In genomic region chr5:114323791-114324507, GRCm38 (mm10) we compare ENCODE assay signal across 8 mouse cellular contexts. TPM values are rescaled to one million over a fixed set of nuclear protein-coding genes. Genes with fewer than 3 reads are reported as not detected.
DNase-seq lines count a peak whose midpoint lies in the region; ATAC-seq and TF ChIP-seq lines count a peak whose summit lies in the region.

No protein-coding gene starts in this region.

- no peak overlapping the region for H3K4me3 ChIP-seq in layer of hippocampus, adult 2 months
- no peak overlapping the region for H3K4me3 ChIP-seq in embryonic fibroblast, embryonic 13.5 days (ENCODE audit: insufficient read depth, low read length)
- no peak overlapping the region for H3K4me3 ChIP-seq in hindbrain, postnatal 0 days (ENCODE audit: low read length)
- no peak overlapping the region for H3K4me3 ChIP-seq in liver, embryonic 15.5 days (replicated peaks)

- H3K36me3 ChIP-seq in hindbrain, postnatal 0 days (ENCODE audit: insufficient read depth, low read length): no peaks in the 10 kb centered on the region
- no peaks in the 10 kb centered on the region for H3K36me3 ChIP-seq in liver, embryonic 15.5 days (replicated peaks)

- H3K9me3 ChIP-seq in hindbrain, postnatal 0 days (ENCODE audit: low read length): no peaks in the 10 kb centered on the region
- H3K9me3 ChIP-seq in liver, embryonic 15.5 days (replicated peaks): no peaks in the 10 kb centered on the region

- no peak overlapping the region for H3K9ac ChIP-seq in hindbrain, postnatal 0 days (replicated peaks; ENCODE audit: low read length)
- no peak overlapping the region for H3K9ac ChIP-seq in liver, embryonic 15.5 days

- no peaks in the 10 kb centered on the region for H3K27me3 ChIP-seq in hindbrain, postnatal 0 days (ENCODE audit: insufficient read depth, low read length)
- peaks cover 6% of the 10 kb centered on the region; the same call in 1 of the 2 replicates for H3K27me3 ChIP-seq in liver, embryonic 15.5 days

- no peaks in the 10 kb centered on the region for H3K4me1 ChIP-seq in embryonic fibroblast, embryonic 13.5 days (ENCODE audit: control insufficient read depth, insufficient read depth, low read length)
- H3K4me1 ChIP-seq in hindbrain, postnatal 0 days (ENCODE audit: insufficient read depth, low read length): no peaks in the 10 kb centered on the region
- no peaks in the 10 kb centered on the region for H3K4me1 ChIP-seq in liver, embryonic 15.5 days (replicated peaks)

- 19% methylated on average over 16 of the region's 16 CpGs for WGBS in hindbrain, postnatal 0 days
- WGBS in liver, embryonic 15.5 days (ENCODE audit: insufficient replicate concordance): 17% methylated on average over 16 of the region's 16 CpGs

- peak overlapping the region; percentile 24 for H3K4me2 ChIP-seq in hindbrain, postnatal 0 days (ENCODE audit: low read depth, low read length)
- 0 out of 2 replicates have a peak overlapping the region, but pooled peaks have one; percentile 1 for H3K4me2 ChIP-seq in liver, embryonic 15.5 days

- peak; percentile 72 for TF ChIP-seq CTCF in layer of hippocampus, adult 2 months (conservative IDR thresholded peaks at IDR 0.05)
- TF ChIP-seq CTCF in embryonic fibroblast, embryonic 13.5 days (IDR thresholded peaks at IDR 0.05; ENCODE audit: borderline replicate concordance, insufficient read depth, low read length): peak; percentile 11; the same call in 1 of the 2 replicates
- TF ChIP-seq CTCF in hindbrain, postnatal 0 days (IDR thresholded peaks at IDR 0.05; ENCODE audit: low read depth): peak; percentile 72

- ATAC-seq in hindbrain, postnatal 0 days: no peak
- no peak for ATAC-seq in liver, embryonic 15.5 days (ENCODE audit: insufficient read depth)

- no peak for TF ChIP-seq POLR2A in embryonic fibroblast, embryonic 13.5 days (IDR thresholded peaks at IDR 0.05; ENCODE audit: low read depth, low read length)

- peak in 1 of 2 experiments; percentile 29 for DNase-seq in layer of hippocampus, adult 2 months (ENCODE audit: low spot score in 2 of 2)
- no peak for DNase-seq in layer of hippocampus, adult 9-11 months
- DNase-seq in R1 (ENCODE audit: low read depth, low spot score): peak; percentile 56
- DNase-seq in hindbrain, postnatal 0 days (ENCODE audit: low spot score): peak; percentile 74
- DNase-seq in natural killer cell, adult 2 months (ENCODE audit: low spot score in 2 of 2): peak; percentile 59 to 65
- peak; percentile 58 for DNase-seq in thymus, postnatal 25 days

- H3K27ac ChIP-seq in layer of hippocampus, adult 2 months: no peak overlapping the region
- H3K27ac ChIP-seq in embryonic fibroblast, embryonic 13.5 days (ENCODE audit: insufficient read depth, low read length): no peak overlapping the region
- H3K27ac ChIP-seq in hindbrain, postnatal 0 days: no peak overlapping the region
- H3K27ac ChIP-seq in liver, embryonic 15.5 days (replicated peaks): no peak overlapping the region

RNA-seq across cellular contexts. Expression of gene Myo1h, which starts 35.0 kb away (rescaled TPM):
- 1 to 10 TPM; 3.8 to 5.6 TPM for total RNA-seq in layer of hippocampus, adult 2 months (2021)
- 1.6 and 2.5 TPM in 2 replicates for polyA plus RNA-seq in embryonic fibroblast, embryonic 13.5 days (2011; ENCODE audit: insufficient read length, low read depth, missing spikeins)
- 0.72 TPM in 1 of 2 replicates, not detected in the other for total RNA-seq in hindbrain, postnatal 0 days (2014; rRNA removed)
- 0.56 and 0.72 TPM in 2 replicates for polyA plus RNA-seq in hindbrain, postnatal 0 days (2015; fragmentation: Nextera tagmentation; extraction: Ambion mirVana)
- 0.40 and 0.62 TPM in 2 replicates for polyA plus RNA-seq in liver, embryonic 15.5 days (2015; fragmentation: Nextera tagmentation; extraction: Ambion mirVana)

RNA-seq across cellular contexts. Expression of gene Foxn4, which starts 50.3 kb away (rescaled TPM):
- not detected for total RNA-seq in layer of hippocampus, adult 2 months (2021)
- polyA plus RNA-seq in embryonic fibroblast, embryonic 13.5 days (2011; ENCODE audit: insufficient read length, low read depth, missing spikeins): not detected in 2 replicates
- 0.47 and 1.4 TPM in 2 replicates for total RNA-seq in hindbrain, postnatal 0 days (2014; rRNA removed)
- 0.36 and 0.47 TPM in 2 replicates for polyA plus RNA-seq in hindbrain, postnatal 0 days (2015; fragmentation: Nextera tagmentation; extraction: Ambion mirVana)
- not detected in 2 replicates for polyA plus RNA-seq in liver, embryonic 15.5 days (2015; fragmentation: Nextera tagmentation; extraction: Ambion mirVana)

RNA-seq across cellular contexts. Expression of gene Kctd10, which starts 56.4 kb away (rescaled TPM):
- total RNA-seq in layer of hippocampus, adult 2 months (2021): 10 to 100 TPM; 51.5 to 51.7 TPM
- polyA plus RNA-seq in embryonic fibroblast, embryonic 13.5 days (2011; ENCODE audit: insufficient read length, low read depth, missing spikeins): 165 and 206 TPM in 2 replicates
- total RNA-seq in hindbrain, postnatal 0 days (2014; rRNA removed): 43.2 and 43.8 TPM in 2 replicates
- polyA plus RNA-seq in hindbrain, postnatal 0 days (2015; fragmentation: Nextera tagmentation; extraction: Ambion mirVana): 47.5 and 48.0 TPM in 2 replicates
- 21.1 and 22.6 TPM in 2 replicates for polyA plus RNA-seq in liver, embryonic 15.5 days (2015; fragmentation: Nextera tagmentation; extraction: Ambion mirVana)

RNA-seq across cellular contexts. Expression of gene Ube3b, which starts 56.5 kb away (rescaled TPM):
- total RNA-seq in layer of hippocampus, adult 2 months (2021): 10 to 100 TPM; 80.8 to 85.6 TPM
- 45.5 and 45.7 TPM in 2 replicates for polyA plus RNA-seq in embryonic fibroblast, embryonic 13.5 days (2011; ENCODE audit: insufficient read length, low read depth, missing spikeins)
- 67.5 and 69.9 TPM in 2 replicates for total RNA-seq in hindbrain, postnatal 0 days (2014; rRNA removed)
- 31.1 and 31.4 TPM in 2 replicates for polyA plus RNA-seq in hindbrain, postnatal 0 days (2015; fragmentation: Nextera tagmentation; extraction: Ambion mirVana)
- 17.1 and 18.4 TPM in 2 replicates for polyA plus RNA-seq in liver, embryonic 15.5 days (2015; fragmentation: Nextera tagmentation; extraction: Ambion mirVana)

Comparison
In these comparisons a context has a peak if more than half of its experiments do, and no peak if none do; other contexts are left out.
1. CTCF ChIP-seq: peak in every context shown above with its lines; median percentile 72 in layer of hippocampus, adult 2 months; 72 in hindbrain, postnatal 0 days; 11 in embryonic fibroblast, embryonic 13.5 days.